Comparison of ENCODE assay signal across 14 mouse cellular contexts in the genomic region with DNA sequence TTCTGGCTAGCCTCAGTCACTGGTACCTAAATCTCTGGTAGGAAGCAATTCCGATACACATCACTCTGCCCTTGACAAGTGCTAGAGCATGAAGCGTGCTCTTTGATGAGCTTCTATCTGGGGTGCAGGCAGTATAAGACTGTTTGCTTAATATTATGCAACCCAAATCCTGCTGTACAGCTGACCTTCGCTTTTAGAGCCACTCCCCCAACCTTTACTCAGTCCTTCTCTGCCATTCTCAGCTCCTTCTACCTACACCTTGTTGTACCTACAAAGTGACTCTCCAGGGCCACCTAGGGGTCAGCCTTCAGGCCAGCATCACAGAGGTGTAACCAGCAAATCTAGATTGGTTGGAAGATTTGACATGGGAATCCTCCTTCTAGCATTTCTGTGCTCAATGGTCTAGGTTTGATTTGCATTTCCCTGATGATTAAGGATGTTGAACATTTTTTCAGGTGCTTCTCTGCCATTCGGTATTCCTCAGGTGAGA.
DNase-seq lines count a peak whose midpoint lies in the region; ATAC-seq and TF ChIP-seq lines count a peak whose summit lies in the region.
"Had no signal": no experiment of that assay in that cellular context is flagged by ENCODE, and none has a peak within 500 bp of the region (broad histone marks: within the 10 kb centered on the region; RNA-seq: fewer than 3 reads in every experiment).

No protein-coding gene starts in this region.

- peaks cover 9% of the 10 kb centered on the region; the same call in 1 of the 2 replicates for H3K36me3 ChIP-seq in lung, postnatal 0 days (ENCODE audit: insufficient read depth, low read length)
- no peaks in the 10 kb centered on the region for H3K36me3 ChIP-seq in E14TG2a.4 (ENCODE audit: insufficient read depth, low read length)
- H3K36me3 ChIP-seq in liver, postnatal 0 days (replicated peaks; ENCODE audit: insufficient read depth, low read length), result peaks cover 7% of the 10 kb centered on the region; the same call in 1 of the 2 replicates
- H3K36me3 ChIP-seq in forebrain, embryonic 15.5 days, result peaks cover 6% of the 10 kb centered on the region; the same call in 1 of the 2 replicates

- CTCF ChIA-PET in Patski (lab: Charles Lee), result no interaction called here

- POLR2A ChIA-PET in Patski (lab: Charles Lee), result no interaction called here

- H3K4me3 ChIP-seq in lung, postnatal 0 days (ENCODE audit: low read depth, low read length), result no peak overlapping the region
- H3K4me3 ChIP-seq in E14TG2a.4 (replicated peaks; ENCODE audit: low read length), result no peak overlapping the region
- no peak overlapping the region for H3K4me3 ChIP-seq in liver, postnatal 0 days (ENCODE audit: low read depth, low read length)
- H3K4me3 ChIP-seq in forebrain, embryonic 15.5 days, result no peak overlapping the region
- H3K4me3 ChIP-seq: heart, embryonic 10.5 days; limb, embryonic 15.5 days; midbrain, embryonic 13.5 days had no signal

- no peaks in the 10 kb centered on the region for H3K4me1 ChIP-seq in lung, postnatal 0 days (ENCODE audit: insufficient read depth, low read depth, low read length)
- H3K4me1 ChIP-seq in E14TG2a.4 (replicated peaks; ENCODE audit: low read depth, low read length), result no peaks in the 10 kb centered on the region
- no peaks in the 10 kb centered on the region for H3K4me1 ChIP-seq in liver, postnatal 0 days (ENCODE audit: insufficient read depth)
- H3K4me1 ChIP-seq in forebrain, embryonic 15.5 days, result no peaks in the 10 kb centered on the region
- H3K4me1 ChIP-seq: heart, embryonic 10.5 days; limb, embryonic 15.5 days; midbrain, embryonic 13.5 days had no signal

- no peak for TF ChIP-seq CTCF in lung, postnatal 0 days (IDR thresholded peaks at IDR 0.05)
- TF ChIP-seq CTCF in E14TG2a.4 (conservative IDR thresholded peaks at IDR 0.05; ENCODE audit: low read length) (peak; percentile 36), Patski (IDR thresholded peaks at IDR 0.05) (peak; percentile 37)
- peak; percentile 22; the same call in 1 of the 2 replicates for TF ChIP-seq CTCF in liver, postnatal 0 days (IDR thresholded peaks at IDR 0.05; ENCODE audit: low read depth)

- H3K9ac ChIP-seq in lung, postnatal 0 days (replicated peaks; ENCODE audit: low read depth), result no peak overlapping the region
- no peak overlapping the region for H3K9ac ChIP-seq in liver, postnatal 0 days (replicated peaks)
- H3K9ac ChIP-seq in forebrain, embryonic 15.5 days (replicated peaks), result no peak overlapping the region
- H3K9ac ChIP-seq: limb, embryonic 15.5 days; midbrain, embryonic 13.5 days had no signal

- no peak for TF ChIP-seq EP300 in lung, postnatal 0 days (IDR thresholded peaks at IDR 0.05)
- no peak for TF ChIP-seq EP300 in liver, postnatal 0 days (IDR thresholded peaks at IDR 0.05; ENCODE audit: low read depth)

- H3K4me2 ChIP-seq in lung, postnatal 0 days (replicated peaks; ENCODE audit: low read depth, low read length), result no peak overlapping the region
- no peak overlapping the region for H3K4me2 ChIP-seq in liver, postnatal 0 days (ENCODE audit: low read depth, low read length)
- no peak overlapping the region for H3K4me2 ChIP-seq in forebrain, embryonic 15.5 days (replicated peaks)
- H3K4me2 ChIP-seq: limb, embryonic 15.5 days; midbrain, embryonic 13.5 days had no signal

- peak; percentile 7 for DNase-seq in lung, postnatal 14 days
- DNase-seq in lung, postnatal 0 days (ENCODE audit: low spot score), result no peak
- no peak for DNase-seq in Patski (ENCODE audit: low read depth, low spot score)
- no peak for DNase-seq in liver, postnatal 0 days
- DNase-seq in ovary, adult 18-20 months (ENCODE audit: low spot score), result no peak
- DNase-seq: gastrocnemius, postnatal 25 days had no signal

- ATAC-seq in lung, postnatal 0 days, result no peak
- ATAC-seq in Patski, result no peak
- ATAC-seq in liver, postnatal 0 days, result no peak
- no peak for ATAC-seq in forebrain, embryonic 15.5 days (replicated peaks)
- ATAC-seq: hindbrain, postnatal 0 days; midbrain, embryonic 13.5 days had no signal

- H3K9me3 ChIP-seq in lung, postnatal 0 days (ENCODE audit: low read length), result no peaks in the 10 kb centered on the region
- H3K9me3 ChIP-seq in E14TG2a.4 (ENCODE audit: low read length), result no peaks in the 10 kb centered on the region
- H3K9me3 ChIP-seq in liver, postnatal 0 days (ENCODE audit: low read length), result no peaks in the 10 kb centered on the region
- H3K9me3 ChIP-seq in forebrain, embryonic 15.5 days, result no peaks in the 10 kb centered on the region
- H3K9me3 ChIP-seq: G1E; heart, embryonic 10.5 days; limb, embryonic 15.5 days had no signal

- H3K27me3 ChIP-seq in lung, postnatal 0 days (replicated peaks; ENCODE audit: insufficient read depth, low read length), result no peaks in the 10 kb centered on the region
- H3K27me3 ChIP-seq in E14TG2a.4 (ENCODE audit: insufficient read depth, low read length) (no peaks in the 10 kb centered on the region), Patski (no peaks in the 10 kb centered on the region)
- no peaks in the 10 kb centered on the region for H3K27me3 ChIP-seq in liver, postnatal 0 days (ENCODE audit: insufficient read depth, low read length)
- no peaks in the 10 kb centered on the region for H3K27me3 ChIP-seq in forebrain, embryonic 15.5 days
- H3K27me3 ChIP-seq: limb, embryonic 15.5 days; midbrain, embryonic 13.5 days had no signal

- in situ Hi-C loops in Patski (cut with MboI; ENCODE audit: low pct_unique_long_range_greater_than_20kb), result no loop called here

- 87% methylated on average over 4 of the region's 4 CpGs for WGBS in lung, postnatal 0 days
- 64% methylated on average over 4 of the region's 4 CpGs for WGBS in liver, postnatal 0 days (ENCODE audit: insufficient replicate concordance)
- WGBS in forebrain, embryonic 15.5 days, result 89% methylated on average over 4 of the region's 4 CpGs

- H3K27ac ChIP-seq in lung, postnatal 0 days (ENCODE audit: low read length), result no peak overlapping the region
- no peak overlapping the region for H3K27ac ChIP-seq in liver, postnatal 0 days (ENCODE audit: low read depth)
- no peak overlapping the region for H3K27ac ChIP-seq in forebrain, embryonic 15.5 days (replicated peaks)
- H3K27ac ChIP-seq: heart, embryonic 10.5 days; hindbrain, postnatal 0 days; kidney, postnatal 0 days; limb, embryonic 15.5 days; midbrain, embryonic 13.5 days had no signal
